Mouse (Mus musculus) lung, embryonic 14.5 days (tissue): ENCODE measurements around the gene Mrps24. TPM values are rescaled to one million over a fixed set of nuclear protein-coding genes. Genes with fewer than 3 reads are reported as not detected.

Experiments used
- ATAC-seq: fragments of 200-750 bp; cut with Nextera tagmentation; 2 replicates; pipeline ENCODE4 v1.8.0; 2017; ENCODE audit warnings: mild to moderate bottlenecking, moderate TSS enrichment, moderate library complexity; ENCODE audit not compliant: insufficient read depth
- DNase-seq: peaks from one replicate; pipeline ENCODE4 v3.0.0-alpha.2; 2015
- H3K27ac ChIP-seq: fragments of 300-500 bp; sonication (generic); 2 replicates; pipeline ENCODE4 v1.5.1; 2014; ENCODE audit warnings: low read depth, mild to moderate bottlenecking, moderate library complexity
- H3K27me3 ChIP-seq: fragments of 300-500 bp; sonication (generic); 2 replicates; pipeline ENCODE4 v1.6.1; 2014; ENCODE audit warnings: low read length, control low read depth; ENCODE audit not compliant: insufficient read depth
- H3K36me3 ChIP-seq: fragments of 300-500 bp; sonication (generic); 2 replicates; pipeline ENCODE4 v1.6.1; 2014; ENCODE audit warnings: control low read depth; ENCODE audit not compliant: insufficient read depth
- H3K4me1 ChIP-seq: fragments of 300-500 bp; sonication (generic); 2 replicates; pipeline ENCODE4 v1.6.1; 2014; ENCODE audit warnings: antibody characterized with exemption, control low read depth; ENCODE audit not compliant: insufficient read depth
- H3K4me2 ChIP-seq: fragments of 300-500 bp; sonication (generic); 2 replicates; pipeline ENCODE4 v1.6.1; 2014; ENCODE audit warnings: mild to moderate bottlenecking
- H3K4me3 ChIP-seq: fragments of 300-500 bp; sonication (generic); 2 replicates; pipeline ENCODE4 v1.5.1; 2014; ENCODE audit warnings: low read depth, low read length
- H3K9ac ChIP-seq: fragments of 300-500 bp; sonication (generic); 2 replicates; pipeline ENCODE4 v1.6.1; 2014
- H3K9me3 ChIP-seq: fragments of 300-500 bp; sonication (generic); 2 replicates; pipeline ENCODE4 v1.6.1; 2016; ENCODE audit warnings: low read depth, low read length, control low read depth
- CTCF ChIP-seq: IDR thresholded peaks from 2 replicates; pipeline ENCODE4 v1.5.1; 2016; ENCODE audit warnings: antibody characterized with exemption, low read depth
- WGBS: fragments of 180-500 bp; shearing (Covaris S2); extraction: QIAGEN DNeasy Blood & Tissue Kit; methylation state at CpG from one replicate; pipeline ENCODE4 v1.1.7; 2014; 5-methylcytosine and 5-hydroxymethylcytosine counted together
- polyA plus RNA-seq: library from polyadenylated mRNA; unstranded; fragments of >200 nt; fragmentation: Nextera tagmentation; extraction: Ambion mirVana; gene quantifications from 2 replicates; pipeline ENCODE4 v1.2.1, GENCODE M21; 2014

Gene Mrps24
- polyA plus RNA-seq, 1 experiment from 2014 or later: 208 TPM

- Histone ChIP-seq H3K36me3 (peaks cover 49% of the 10 kb centered on the region), H3K9me3 (no peaks in the 10 kb centered on the region), H3K9ac (no peak overlapping the region), H3K4me1 (no peaks in the 10 kb centered on the region), H3K27ac (no peak overlapping the region), H3K4me3 (no peak overlapping the region), H3K27me3 (no peaks in the 10 kb centered on the region), H3K4me2 (no peak overlapping the region)
- ATAC-seq: no peak
- no peak for DNase-seq
- TF ChIP-seq CTCF: no peak
- WGBS: 90% methylated on average over 12 of the region's 12 CpGs
Measured at GRCm38 (mm10) chr11:5718611-5719354, 3.3 kb upstream of the Mrps24 start.

- ATAC-seq (no peak), DNase-seq (peak; percentile 14)
- peaks cover 47% of the 10 kb centered on the region for H3K36me3 ChIP-seq
- H3K9me3 ChIP-seq: no peaks in the 10 kb centered on the region
- no peak overlapping the region for H3K4me2 ChIP-seq
- no peak overlapping the region for H3K27ac ChIP-seq
- no peak overlapping the region for H3K4me3 ChIP-seq
- no peaks in the 10 kb centered on the region for H3K4me1 ChIP-seq
- no peak for TF ChIP-seq CTCF
- no peaks in the 10 kb centered on the region for H3K27me3 ChIP-seq
- H3K9ac ChIP-seq: no peak overlapping the region
- whole genome bisulfite sequencing: 88% methylated on average over 34 of the region's 34 CpGs
Measured at GRCm38 (mm10) chr11:5716938-5717705, 1.6 kb upstream of the Mrps24 start.

- ATAC-seq: no peak
- H3K36me3 ChIP-seq: peaks cover 44% of the 10 kb centered on the region
- no peak for TF ChIP-seq CTCF
Measured at GRCm38 (mm10) chr11:5716246-5716645, 766 bp upstream of the Mrps24 start.

GRCm38 (mm10) chr11:5715179-5715578 is 301 bp downstream of the Mrps24 start:
- no peak overlapping the region for H3K9ac ChIP-seq
- no peak overlapping the region for H3K4me2 ChIP-seq
- no peaks in the 10 kb centered on the region for H3K4me1 ChIP-seq
- WGBS: 88% methylated on average over 9 of the region's 9 CpGs
- no peak for ATAC-seq
- H3K27ac ChIP-seq: no peak overlapping the region
- no peak overlapping the region for H3K4me3 ChIP-seq
- no peak for TF ChIP-seq CTCF
- no peaks in the 10 kb centered on the region for H3K9me3 ChIP-seq
- H3K27me3 ChIP-seq: no peaks in the 10 kb centered on the region
- H3K36me3 ChIP-seq: peaks cover 44% of the 10 kb centered on the region
- DNase-seq: no peak

More at GRCm38 (mm10) chr11:5716246-5716645, 766 bp upstream of the Mrps24 start:
- 81% methylated on average over 11 of the region's 11 CpGs for WGBS
- Histone ChIP-seq H3K4me1 (no peaks in the 10 kb centered on the region), H3K9ac (no peak overlapping the region), H3K27me3 (no peaks in the 10 kb centered on the region), H3K27ac (no peak overlapping the region), H3K9me3 (no peaks in the 10 kb centered on the region), H3K4me2 (no peak overlapping the region), H3K4me3 (no peak overlapping the region)
- no peak for DNase-seq

- ATAC-seq: peak; percentile 95
- Histone ChIP-seq H3K4me3 (peak overlapping the region; percentile 97), H3K4me1 (no peaks in the 10 kb centered on the region), H3K4me2 (peak overlapping the region; percentile 89), H3K27me3 (no peaks in the 10 kb centered on the region), H3K9me3 (no peaks in the 10 kb centered on the region), H3K36me3 (peaks cover 25% of the 10 kb centered on the region), H3K27ac (peak overlapping the region; percentile 72; the same call in 1 of the 2 replicates), H3K9ac (peak overlapping the region; percentile 87)
- TF ChIP-seq CTCF: no peak
- 17% methylated on average over 47 of the region's 50 CpGs for WGBS
- DNase-seq: peak; percentile 94
Measured at GRCm38 (mm10) chr11:5707530-5708353, 7.7 kb downstream of the Mrps24 start.

- ATAC-seq (peak; percentile 76), DNase-seq (peak; percentile 21)
- Histone ChIP-seq H3K4me1 (no peaks in the 10 kb centered on the region), H3K27me3 (no peaks in the 10 kb centered on the region), H3K9ac (peak overlapping the region; percentile 87), H3K4me2 (peak overlapping the region; percentile 89), H3K4me3 (peak overlapping the region; percentile 97), H3K9me3 (no peaks in the 10 kb centered on the region), H3K36me3 (peaks cover 23% of the 10 kb centered on the region), H3K27ac (peak overlapping the region; percentile 72; the same call in 1 of the 2 replicates)
- under 1% methylated on average over 39 of the region's 43 CpGs for WGBS
- no peak for TF ChIP-seq CTCF
Measured at GRCm38 (mm10) chr11:5706874-5707529, 8.5 kb downstream of the Mrps24 start.
